Mouse (Mus musculus) liver, embryonic 16.5 days (tissue): Measurements from ENCODE around the gene Bivm. TPM values are rescaled to one million over a fixed set of nuclear protein-coding genes. Genes with fewer than 3 reads are reported as not detected.

Experiments used
- ATAC-seq: fragments of 200-750 bp; cut with Nextera tagmentation; 2 replicates; pipeline ENCODE4 v1.8.0; 2017; ENCODE audit warnings: low read depth, mild to moderate bottlenecking, moderate number of reproducible peaks, moderate library complexity
- H3K27ac ChIP-seq: fragments of 300-500 bp; sonication (generic); 2 replicates; pipeline ENCODE4 v1.5.1; 2014; ENCODE audit warnings: mild to moderate bottlenecking, low read length
- H3K27me3 ChIP-seq: fragments of 300-500 bp; sonication (generic); 2 replicates; pipeline ENCODE4 v1.6.1; 2014; ENCODE audit warnings: low read depth, low read length, mixed read lengths; ENCODE audit not compliant: control insufficient read depth, insufficient read depth
- H3K36me3 ChIP-seq: fragments of 300-500 bp; sonication (generic); 2 replicates; pipeline ENCODE4 v1.6.1; 2014; ENCODE audit warnings: mild to moderate bottlenecking; ENCODE audit not compliant: control insufficient read depth, insufficient read depth
- H3K4me1 ChIP-seq: fragments of 300-500 bp; sonication (generic); 2 replicates; pipeline ENCODE4 v1.6.1; 2014; ENCODE audit warnings: low read depth, low read length, mixed read lengths; ENCODE audit not compliant: control insufficient read depth
- H3K4me2 ChIP-seq: fragments of 300-500 bp; sonication (generic); 2 replicates; pipeline ENCODE4 v1.6.1; 2014; ENCODE audit warnings: low read depth, low read length, mixed read lengths
- H3K4me3 ChIP-seq: fragments of 300-500 bp; sonication (generic); 2 replicates; pipeline ENCODE4 v1.5.1; 2014; ENCODE audit warnings: low read depth, mild to moderate bottlenecking, low read length
- H3K9ac ChIP-seq: fragments of 300-500 bp; sonication (generic); 2 replicates; pipeline ENCODE4 v1.6.1; 2014; ENCODE audit warnings: low read depth, low read length
- H3K9me3 ChIP-seq: fragments of 300-500 bp; sonication (generic); replicated peaks from 2 replicates; pipeline ENCODE4 v1.6.1; 2016; ENCODE audit warnings: low read length; ENCODE audit not compliant: control insufficient read depth
- WGBS: fragments of 180-500 bp; shearing (Covaris S2); extraction: QIAGEN DNeasy Blood & Tissue Kit; methylation state at CpG from one replicate; pipeline ENCODE4 v1.1.7; 2014; ENCODE audit not compliant: insufficient replicate concordance; 5-methylcytosine and 5-hydroxymethylcytosine counted together
- polyA plus RNA-seq: library from polyadenylated mRNA; unstranded; fragments of >200 nt; fragmentation: Nextera tagmentation; extraction: Ambion mirVana; gene quantifications from 2 replicates; pipeline ENCODE4 v1.2.1, GENCODE M21; 2015

Gene Bivm
- polyA plus RNA-seq, 1 experiment from 2014 or later, result 3.5 TPM

GRCm38 (mm10) chr1:44125590-44125989 lies 6.8 kb downstream of the Bivm start:
- no peak overlapping the region for H3K4me3 ChIP-seq
- H3K4me1 ChIP-seq, result no peaks in the 10 kb centered on the region
- H3K27me3 ChIP-seq, result no peaks in the 10 kb centered on the region
- ATAC-seq, result no peak
- H3K36me3 ChIP-seq, result no peaks in the 10 kb centered on the region
- H3K4me2 ChIP-seq, result no peak overlapping the region
- 70% methylated on average over 4 of the region's 4 CpGs for WGBS
- H3K9me3 ChIP-seq, result no peaks in the 10 kb centered on the region
- no peak overlapping the region for H3K27ac ChIP-seq
- H3K9ac ChIP-seq, result no peak overlapping the region

GRCm38 (mm10) chr1:44129929-44130581 lies 11.3 kb downstream of the Bivm start:
- Histone ChIP-seq H3K27ac (no peak overlapping the region), H3K4me3 (no peak overlapping the region), H3K4me1 (no peaks in the 10 kb centered on the region), H3K4me2 (no peak overlapping the region), H3K36me3 (no peaks in the 10 kb centered on the region), H3K9ac (no peak overlapping the region), H3K27me3 (no peaks in the 10 kb centered on the region), H3K9me3 (no peaks in the 10 kb centered on the region)
- WGBS, result 41% methylated on average over 4 of the region's 4 CpGs
- no peak for ATAC-seq

DNA sequence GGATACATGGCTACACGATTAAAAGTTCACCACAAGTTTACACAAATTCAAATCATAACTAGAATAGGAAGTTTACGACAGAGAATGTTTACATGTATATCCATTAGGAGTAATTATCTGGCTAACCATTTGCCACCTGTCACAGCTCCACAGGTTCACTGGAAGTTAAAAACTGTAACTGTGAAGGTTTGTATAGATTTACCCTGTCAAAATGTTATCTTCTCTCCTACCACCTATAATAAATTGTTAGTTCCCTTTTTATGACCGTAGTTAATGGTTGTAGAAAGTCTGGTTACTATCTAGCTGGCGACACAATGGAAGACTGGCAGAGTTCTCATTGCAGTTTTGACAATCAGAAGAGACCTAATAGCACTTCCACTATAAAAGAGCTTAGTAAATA lies 21.5 kb downstream of the Bivm start:
- WGBS, result 64% methylated on average over 4 of the region's 4 CpGs
- Histone ChIP-seq H3K4me1 (no peaks in the 10 kb centered on the region), H3K36me3 (no peaks in the 10 kb centered on the region), H3K9me3 (no peaks in the 10 kb centered on the region), H3K9ac (no peak overlapping the region), H3K4me3 (no peak overlapping the region), H3K4me2 (no peak overlapping the region), H3K27ac (no peak overlapping the region), H3K27me3 (no peaks in the 10 kb centered on the region)
- no peak for ATAC-seq

- 69% methylated on average over 5 of the region's 5 CpGs for WGBS
- no peaks in the 10 kb centered on the region for H3K9me3 ChIP-seq
- ATAC-seq, result no peak
- peaks cover 5% of the 10 kb centered on the region for H3K4me1 ChIP-seq
- H3K9ac ChIP-seq, result no peak overlapping the region
- no peaks in the 10 kb centered on the region for H3K27me3 ChIP-seq
- no peak overlapping the region for H3K4me3 ChIP-seq
- no peak overlapping the region for H3K27ac ChIP-seq
- H3K4me2 ChIP-seq, result no peak overlapping the region
- no peaks in the 10 kb centered on the region for H3K36me3 ChIP-seq
Observed at GRCm38 (mm10) chr1:44142747-44143146, 24.0 kb downstream of the Bivm start.

- no peaks in the 10 kb centered on the region for H3K9me3 ChIP-seq
- peak within 1 kb of the TSS; percentile 97 for H3K4me3 ChIP-seq
- H3K4me2 ChIP-seq, result peak within 1 kb of the TSS; percentile 87
- H3K9ac ChIP-seq, result peak within 1 kb of the TSS; percentile 93
- under 1% methylated on average over 66 of the region's 66 CpGs for WGBS
- peak; percentile 96 for ATAC-seq
- H3K4me1 ChIP-seq, result peaks cover 7% of the 10 kb centered on the region
- H3K27me3 ChIP-seq, result no peaks in the 10 kb centered on the region
- H3K36me3 ChIP-seq, result no peaks in the 10 kb centered on the region
- H3K27ac ChIP-seq, result peak within 1 kb of the TSS; percentile 85
Observed at GRCm38 (mm10) chr1:44147563-44148381, 29.0 kb downstream of the Bivm start, which contains the start of gene Ercc5. TSS of gene Ercc5 (plus strand) at chr1:44147744.

- 39% methylated on average over 6 of the region's 6 CpGs for WGBS
- H3K27ac ChIP-seq, result no peak overlapping the region
- peak overlapping the region; percentile 87 for H3K4me2 ChIP-seq
- H3K4me3 ChIP-seq, result peak overlapping the region; percentile 97
- H3K36me3 ChIP-seq, result no peaks in the 10 kb centered on the region
- ATAC-seq, result no peak
- peak overlapping the region; percentile 93; the same call in 1 of the 2 replicates for H3K9ac ChIP-seq
- H3K9me3 ChIP-seq, result no peaks in the 10 kb centered on the region
- H3K27me3 ChIP-seq, result no peaks in the 10 kb centered on the region
- H3K4me1 ChIP-seq, result peaks cover 7% of the 10 kb centered on the region
Observed at GRCm38 (mm10) chr1:44148706-44149105, 29.9 kb downstream of the Bivm start.

DNA sequence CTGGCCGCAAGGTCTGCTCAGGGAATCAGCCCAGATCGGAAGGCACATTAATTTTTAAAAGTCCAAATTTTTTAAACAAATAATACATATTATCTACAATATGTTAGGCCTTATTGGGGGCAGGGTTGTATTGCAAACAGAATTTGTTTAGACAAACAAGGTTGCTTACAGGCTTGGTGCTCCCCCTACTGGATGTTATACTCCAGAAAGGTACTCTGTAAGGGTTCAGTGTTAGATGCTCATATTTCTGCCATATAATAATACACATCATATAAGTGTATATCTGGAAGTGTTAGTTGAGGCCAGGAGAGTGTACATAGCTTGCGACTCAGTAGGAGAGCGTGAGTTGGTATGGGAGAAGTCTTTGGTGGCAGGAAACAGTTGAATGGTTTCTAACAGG lies 36.5 kb downstream of the Bivm start:
- Histone ChIP-seq H3K4me3 (no peak overlapping the region), H3K27ac (no peak overlapping the region), H3K4me1 (no peaks in the 10 kb centered on the region), H3K4me2 (no peak overlapping the region), H3K9me3 (no peaks in the 10 kb centered on the region), H3K27me3 (no peaks in the 10 kb centered on the region), H3K9ac (no peak overlapping the region), H3K36me3 (no peaks in the 10 kb centered on the region)
- 85% methylated on average over 4 of the region's 4 CpGs for WGBS
- ATAC-seq, result no peak

GRCm38 (mm10) chr1:44158317-44158716 lies 39.6 kb downstream of the Bivm start:
- H3K27ac ChIP-seq, result no peak overlapping the region
- H3K9ac ChIP-seq, result no peak overlapping the region
- no peaks in the 10 kb centered on the region for H3K4me1 ChIP-seq
- peaks cover 5% of the 10 kb centered on the region for H3K36me3 ChIP-seq
- ATAC-seq, result no peak
- H3K27me3 ChIP-seq, result no peaks in the 10 kb centered on the region
- no peak overlapping the region for H3K4me2 ChIP-seq
- H3K4me3 ChIP-seq, result no peak overlapping the region
- no peaks in the 10 kb centered on the region for H3K9me3 ChIP-seq
- 51% methylated on average over 6 of the region's 6 CpGs for WGBS

GRCm38 (mm10) chr1:44161818-44162217 lies 43.1 kb downstream of the Bivm start:
- no peaks in the 10 kb centered on the region for H3K27me3 ChIP-seq
- no peak overlapping the region for H3K4me2 ChIP-seq
- no peak overlapping the region for H3K9ac ChIP-seq
- ATAC-seq, result no peak
- peaks cover 7% of the 10 kb centered on the region for H3K36me3 ChIP-seq
- WGBS, result 75% methylated on average over 6 of the region's 6 CpGs
- no peaks in the 10 kb centered on the region for H3K4me1 ChIP-seq
- H3K27ac ChIP-seq, result no peak overlapping the region
- no peaks in the 10 kb centered on the region for H3K9me3 ChIP-seq
- H3K4me3 ChIP-seq, result no peak overlapping the region
